Mouse (Mus musculus): ENCODE data around the gene Ptov1. TPM values are rescaled to one million over a fixed set of nuclear protein-coding genes. Genes with fewer than 3 reads are reported as not detected.

The Ptov1 gene
- polyA plus RNA-seq (2021; fragmentation: Nextera tagmentation) = 120 and 523 TPM in 2 replicates
- long read RNA-seq, experiment 1, transcript Ptov1-201 (12 exons, 1,883 nt) = major isoform, 7 of 89 reads
- long read RNA-seq, experiment 1, partial matches to known transcripts = 23 of 89 reads
- long read RNA-seq, experiment 1, other reads (novel, unspliced or antisense) = 59 of 89 reads
- long read RNA-seq, experiment 2, transcript Ptov1-209 (3 exons, 631 nt) = major isoform, 7 of 64 reads
- long read RNA-seq, experiment 2, transcript Ptov1-205 (7 exons, 657 nt) = minor isoform, 6 of 64 reads
- long read RNA-seq, experiment 2, partial matches to known transcripts = 46 of 64 reads
- long read RNA-seq, experiment 2, other reads (novel, unspliced or antisense) = 4 of 64 reads

DNA sequence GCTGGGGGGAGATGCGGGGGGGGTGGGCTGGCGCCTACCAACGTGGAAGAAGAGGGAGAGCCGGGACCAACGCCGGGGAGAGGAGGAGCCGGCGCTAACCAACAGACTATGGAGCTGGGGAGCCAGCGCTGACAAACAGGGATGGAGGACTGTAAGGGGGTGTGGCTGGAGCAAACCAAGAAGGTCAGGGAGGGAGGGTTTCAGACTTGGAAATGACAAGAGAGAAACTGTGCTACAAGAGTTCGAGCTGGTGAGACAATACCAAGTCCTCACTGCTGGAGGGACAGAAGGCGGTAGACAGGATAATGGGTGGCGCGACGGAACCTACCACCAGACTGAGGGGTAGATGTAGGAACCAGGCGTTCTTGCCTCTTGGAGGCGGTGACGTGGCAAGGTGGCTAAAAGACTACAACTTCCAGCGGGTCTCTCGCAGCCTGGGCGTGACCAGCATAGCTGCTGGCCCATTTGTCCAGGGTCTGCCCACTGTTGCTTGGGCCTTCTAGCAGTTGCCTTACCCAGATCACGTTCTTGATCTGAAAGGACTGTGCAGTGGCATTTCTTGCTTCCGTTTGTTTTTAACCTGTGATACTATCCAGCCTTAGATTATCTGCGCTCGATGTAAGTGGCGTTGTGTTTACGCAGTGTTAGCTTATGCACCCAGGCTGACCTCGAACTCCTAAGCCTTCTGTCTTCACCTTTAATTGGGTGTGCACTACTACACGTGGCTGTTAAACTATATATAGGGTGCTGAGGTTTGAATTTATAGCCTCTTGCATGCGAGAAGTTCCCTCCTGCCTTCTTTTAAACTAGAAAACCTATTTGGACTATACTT, at the start of gene Ptov1:
Gene Ptov1 (minus strand): TSS at position 92 of the 832 bp plus-strand sequence.

DNA sequence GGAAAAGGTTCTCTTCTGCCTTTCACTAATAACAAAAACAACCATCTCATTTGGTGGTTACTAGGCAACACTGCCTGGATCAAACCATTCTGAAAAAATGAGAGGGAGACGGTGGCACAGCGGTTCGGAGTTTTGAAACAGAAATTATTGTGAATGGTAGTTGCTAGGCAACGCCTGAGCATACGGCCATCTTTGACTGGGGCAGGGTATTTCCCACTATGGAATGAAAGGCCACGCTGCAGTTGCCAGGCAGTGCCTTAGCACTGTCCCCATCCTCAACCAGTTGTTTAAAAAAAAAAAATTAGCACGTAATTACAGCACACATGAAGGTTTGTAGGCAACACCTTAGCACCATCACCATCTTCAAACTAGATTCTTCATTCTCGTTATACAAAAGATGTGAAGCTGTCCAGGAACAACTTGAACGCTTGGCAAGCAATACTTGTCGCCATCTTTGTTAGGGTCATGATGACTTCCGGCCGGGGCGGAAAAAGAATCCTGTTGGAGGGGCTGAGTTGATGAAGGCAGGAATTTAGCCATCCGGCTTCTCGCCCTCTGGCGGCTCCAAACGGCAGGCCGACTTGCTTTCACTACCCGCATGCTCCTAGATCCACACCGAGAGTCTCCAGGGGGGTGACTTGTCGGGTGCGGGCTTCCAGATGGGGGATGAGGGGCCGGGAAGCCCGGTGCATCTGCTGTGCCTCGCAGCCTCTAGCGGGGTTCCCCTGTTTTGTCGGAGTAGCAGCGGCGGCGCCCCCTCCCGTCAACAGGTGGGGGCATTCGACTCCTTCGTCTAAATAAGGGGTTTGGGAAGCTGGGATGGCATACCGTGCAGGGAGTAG, 26.2 kb upstream of the Ptov1 start, which contains the start of gene Fuz:
Gene Fuz (plus strand): TSS at position 487 of the 842 bp plus-strand sequence.

DNA sequence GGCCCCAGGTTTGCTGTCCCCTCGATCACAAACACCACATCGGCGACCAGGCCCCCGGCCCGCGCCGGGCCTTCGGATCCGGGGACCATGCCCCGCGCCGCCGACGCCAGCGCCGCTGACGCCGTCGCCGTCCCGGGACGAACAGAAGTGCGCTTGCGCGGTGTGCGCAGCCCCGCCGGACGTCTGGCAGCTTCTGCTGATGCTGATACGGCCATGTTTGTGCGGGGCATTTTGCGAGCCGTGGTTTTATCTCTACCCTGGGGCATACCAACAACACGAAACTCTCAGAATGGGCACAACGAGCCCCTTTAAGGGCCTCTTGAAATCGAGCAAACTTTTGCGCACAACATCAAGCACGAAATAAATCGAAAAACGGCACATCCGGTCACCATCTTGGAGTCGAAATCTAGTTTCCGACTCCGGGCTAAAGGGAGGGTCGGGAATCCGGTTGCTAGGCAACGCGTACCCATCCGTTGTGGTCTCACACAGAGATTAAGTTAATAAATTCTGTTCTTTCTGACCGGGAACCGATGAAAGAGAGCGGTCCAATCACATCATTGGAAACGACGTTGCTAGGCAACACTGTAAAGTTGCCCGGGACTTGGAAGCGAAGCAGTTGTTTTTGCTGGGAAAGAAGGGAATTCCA, 22.8 kb upstream of the Ptov1 start, which contains the start of gene Med25:
Gene Med25 (minus strand): TSS at position 437 of the 646 bp plus-strand sequence.

DNA sequence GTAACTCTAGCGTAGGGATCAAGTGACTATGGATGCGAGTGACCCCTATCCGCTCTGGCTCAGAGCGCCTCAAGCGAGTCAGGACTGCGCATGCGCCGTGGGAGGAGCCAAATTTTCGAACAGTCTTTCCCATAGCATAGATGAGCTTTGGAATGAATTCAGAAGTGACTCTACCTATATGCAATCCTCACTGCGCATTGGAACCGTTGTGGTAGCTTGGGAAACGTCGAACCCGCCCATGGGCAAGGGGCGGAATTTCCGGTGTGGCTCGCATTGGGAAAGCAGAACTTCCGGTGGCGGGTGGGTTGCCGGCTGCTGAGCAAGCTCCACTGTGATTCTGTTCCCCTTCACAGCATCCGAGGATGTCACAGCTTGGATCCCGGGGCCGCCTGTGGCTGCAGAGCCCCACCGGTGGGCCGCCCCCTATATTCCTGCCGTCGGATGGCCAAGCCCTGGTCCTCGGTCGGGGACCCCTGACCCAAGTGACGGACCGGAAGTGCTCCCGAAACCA, 12.5 kb downstream of the Ptov1 start, which contains the start of gene Pnkp:
Gene Pnkp (plus strand): TSS at position 98 of the 511 bp plus-strand sequence.

DNA sequence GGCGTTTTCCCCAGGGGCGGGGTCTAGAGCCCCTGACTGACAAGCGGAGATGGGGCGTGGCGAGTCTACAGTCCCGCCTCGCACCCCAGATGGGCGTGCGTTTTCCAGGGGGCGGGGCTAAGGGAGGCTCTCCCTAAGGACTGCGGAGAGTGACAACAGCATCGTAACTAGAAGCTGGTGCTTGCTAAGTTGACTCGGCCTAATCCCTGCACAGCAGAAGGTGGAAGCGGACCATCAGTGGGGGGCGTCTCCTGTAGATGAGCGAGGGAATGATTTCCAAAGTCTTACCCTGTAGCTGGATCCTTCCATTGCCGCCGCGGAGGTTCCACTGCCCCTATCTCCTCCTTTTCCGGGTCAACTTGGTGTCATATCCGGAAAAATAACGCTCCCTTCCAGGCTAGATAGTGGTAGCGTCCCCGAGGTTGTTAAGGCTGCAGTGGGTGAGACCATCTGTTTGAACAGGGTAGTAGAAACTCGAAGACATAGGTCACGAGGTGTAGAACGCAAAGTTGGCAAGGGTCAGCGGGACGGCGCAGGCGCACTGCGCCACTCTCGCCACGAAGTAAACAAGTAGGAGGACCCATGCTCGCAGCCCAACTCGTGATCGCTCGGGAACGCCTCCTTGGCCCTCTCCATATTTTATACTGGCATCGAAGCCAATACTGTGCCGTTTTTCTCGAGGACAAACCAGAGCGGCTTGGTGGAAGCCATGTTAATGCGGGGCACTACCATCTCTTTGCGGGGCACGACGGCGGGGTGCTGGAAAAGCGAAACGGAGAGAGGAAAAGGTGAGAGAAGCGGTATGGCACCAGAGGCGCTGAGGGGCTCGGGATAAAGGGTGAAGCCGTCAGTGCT, 20.8 kb downstream of the Ptov1 start, which contains the start of the genes Akt1s1 and Tbc1d17:
Gene Akt1s1 (plus strand): TSS at position 431 of the 855 bp plus-strand sequence.
Gene Tbc1d17 (minus strand): TSS at position 519 of the 855 bp plus-strand sequence.

DNA sequence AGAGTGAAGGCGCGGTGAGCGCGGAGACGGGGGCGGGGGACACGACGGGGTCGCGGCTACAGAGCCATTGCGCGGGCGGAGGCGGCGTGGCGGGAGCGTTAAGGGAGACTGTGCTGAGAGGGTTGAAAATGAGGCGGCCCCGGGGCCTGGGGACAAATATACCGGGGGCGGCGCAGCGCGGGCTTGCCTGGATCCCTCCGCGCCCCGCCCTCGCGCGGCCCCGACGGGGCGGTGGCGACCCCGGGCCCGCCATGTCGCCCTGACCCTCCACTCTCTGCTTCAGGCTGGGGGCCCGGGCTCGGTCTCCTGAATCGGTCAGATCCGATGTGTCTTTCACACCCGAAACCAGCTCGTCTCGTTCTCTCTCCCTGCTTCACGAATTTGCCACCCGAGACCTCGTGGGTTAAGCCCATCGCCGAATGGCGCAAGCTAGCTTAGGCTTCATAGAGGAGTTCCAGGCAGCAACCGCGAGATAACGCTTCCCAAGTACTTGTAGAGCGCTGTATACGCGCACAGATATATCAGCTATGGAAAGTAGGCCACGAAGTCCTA, 53.0 kb downstream of the Ptov1 start, which contains the start of gene Atf5:
Gene Atf5 (minus strand): TSS at position 189 of the 552 bp plus-strand sequence.

DNA sequence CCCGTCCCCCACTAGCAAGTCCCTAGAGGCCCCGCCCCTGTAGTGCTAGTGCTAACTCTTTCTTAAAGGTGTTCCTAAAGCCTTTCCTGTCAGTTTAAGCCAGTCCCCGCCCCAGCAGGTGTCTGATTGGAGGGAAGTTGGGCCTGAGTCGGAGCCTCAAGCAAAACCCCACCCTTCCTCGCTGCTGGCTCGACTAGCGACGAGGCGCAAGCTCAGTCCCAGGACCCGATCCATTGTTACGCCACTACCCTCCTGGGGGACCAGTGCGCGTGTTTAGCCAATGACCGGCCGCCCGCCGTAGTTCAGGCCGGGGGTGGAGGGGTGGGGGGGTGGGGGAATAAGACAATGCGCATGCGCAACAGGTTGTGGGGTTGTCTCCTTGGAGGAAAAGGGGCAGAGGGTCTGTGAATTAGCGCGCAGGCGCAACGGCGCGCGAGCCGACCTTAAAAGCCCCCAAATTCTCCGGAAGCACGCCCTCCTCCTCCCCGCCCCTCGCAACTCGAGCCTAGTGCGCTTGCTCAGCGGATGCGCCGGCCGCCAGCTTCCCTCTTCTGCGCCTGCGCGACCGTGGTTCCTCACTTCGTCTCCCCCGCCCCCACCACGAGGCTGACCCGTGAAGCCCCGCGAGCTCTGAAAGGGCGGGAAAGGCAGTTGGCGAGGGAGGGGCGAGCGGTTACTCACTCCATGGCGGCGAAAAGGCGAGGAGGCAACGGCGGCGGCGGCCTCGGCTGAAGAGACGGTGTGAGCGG, 53.7 kb downstream of the Ptov1 start, which contains the start of the genes Nup62 and Il4i1:
Gene Nup62 (plus strand): TSS at position 368 of the 749 bp plus-strand sequence.
Gene Il4i1 (plus strand): TSS at position 667 of the 749 bp plus-strand sequence.

Other genes with a start within 250 kb of the Ptov1 start
- gene Myh14, start 198.9 kb downstream of the Ptov1 start, polyA plus RNA-seq (2021; fragmentation: Nextera tagmentation) = 20.8 and 23.6 TPM in 2 replicates
- gene Izumo2, start 161.0 kb downstream of the Ptov1 start, polyA plus RNA-seq (2021; fragmentation: Nextera tagmentation) = not detected in 2 replicates
- 29.4 and 33.2 TPM in 2 replicates for gene Vrk3, start 121.4 kb downstream of the Ptov1 start, polyA plus RNA-seq (2021; fragmentation: Nextera tagmentation)
- gene Zfp473, start 118.7 kb downstream of the Ptov1 start, polyA plus RNA-seq (2021; fragmentation: Nextera tagmentation) = 0.18 and 0.42 TPM in 2 replicates
- gene Nup62, start 53.7 kb downstream of the Ptov1 start, polyA plus RNA-seq (2021; fragmentation: Nextera tagmentation) = 9.7 and 11.8 TPM in 2 replicates
- 0.51 and 1.0 TPM in 2 replicates for gene Il4i1, start 53.4 kb downstream of the Ptov1 start, polyA plus RNA-seq (2021; fragmentation: Nextera tagmentation)
- gene Atf5, start 53.1 kb downstream of the Ptov1 start, polyA plus RNA-seq (2021; fragmentation: Nextera tagmentation) = 0.93 and 2.1 TPM in 2 replicates
- 31.0 and 50.0 TPM in 2 replicates for gene Akt1s1, start 20.8 kb downstream of the Ptov1 start, polyA plus RNA-seq (2021; fragmentation: Nextera tagmentation)
- gene Tbc1d17, start 20.7 kb downstream of the Ptov1 start, polyA plus RNA-seq (2021; fragmentation: Nextera tagmentation) = 48.7 and 69.5 TPM in 2 replicates
- gene Pnkp, start 12.6 kb downstream of the Ptov1 start, polyA plus RNA-seq (2021; fragmentation: Nextera tagmentation) = 25.1 and 38.7 TPM in 2 replicates
- 114 and 117 TPM in 2 replicates for gene Med25, start 22.9 kb upstream of the Ptov1 start, polyA plus RNA-seq (2021; fragmentation: Nextera tagmentation)
- 11.3 and 12.2 TPM in 2 replicates for gene Fuz, start 26.3 kb upstream of the Ptov1 start, polyA plus RNA-seq (2021; fragmentation: Nextera tagmentation)
- 27.8 and 116 TPM in 2 replicates for gene Ap2a1, start 59.7 kb upstream of the Ptov1 start, polyA plus RNA-seq (2021; fragmentation: Nextera tagmentation)
- 0.91 and 0.97 TPM in 2 replicates for gene Tsks, start 73.4 kb upstream of the Ptov1 start, polyA plus RNA-seq (2021; fragmentation: Nextera tagmentation)
- gene Cpt1c, start 105.1 kb upstream of the Ptov1 start, polyA plus RNA-seq (2021; fragmentation: Nextera tagmentation) = 48.7 and 54.3 TPM in 2 replicates
- 9.6 and 17.5 TPM in 2 replicates for gene Prmt1, start 116.8 kb upstream of the Ptov1 start, polyA plus RNA-seq (2021; fragmentation: Nextera tagmentation)
- 11.6 and 14.6 TPM in 2 replicates for gene Irf3, start 127.9 kb upstream of the Ptov1 start, polyA plus RNA-seq (2021; fragmentation: Nextera tagmentation)
- 2.0 and 2.6 TPM in 2 replicates for gene Bcl2l12, start 128.9 kb upstream of the Ptov1 start, polyA plus RNA-seq (2021; fragmentation: Nextera tagmentation)
- 61.4 and 61.9 TPM in 2 replicates for gene Scaf1, start 146.6 kb upstream of the Ptov1 start, polyA plus RNA-seq (2021; fragmentation: Nextera tagmentation)
- 5.0 and 5.8 TPM in 2 replicates for gene Rras, start 148.2 kb upstream of the Ptov1 start, polyA plus RNA-seq (2021; fragmentation: Nextera tagmentation)
- 3.6 and 6.1 TPM in 2 replicates for gene Prr12, start 183.1 kb upstream of the Ptov1 start, polyA plus RNA-seq (2021; fragmentation: Nextera tagmentation)
- gene Nosip, start 192.6 kb upstream of the Ptov1 start, polyA plus RNA-seq (2021; fragmentation: Nextera tagmentation) = 36.5 and 47.8 TPM in 2 replicates
- 11.7 and 12.1 TPM in 2 replicates for gene Prrg2, start 192.9 kb upstream of the Ptov1 start, polyA plus RNA-seq (2021; fragmentation: Nextera tagmentation)
- gene Rcn3, start 222.4 kb upstream of the Ptov1 start, polyA plus RNA-seq (2021; fragmentation: Nextera tagmentation) = 9.5 and 14.4 TPM in 2 replicates
- gene Fcgrt, start 234.1 kb upstream of the Ptov1 start, polyA plus RNA-seq (2021; fragmentation: Nextera tagmentation) = 26.0 and 28.5 TPM in 2 replicates